Mouse (Mus musculus) E14TG2a.4 (cell line): ENCODE measurements around the gene Ears2.

Experiments
- H3K27me3 ChIP-seq: 2 replicates; pipeline ENCODE4 v1.6.1; 2014; ENCODE audit warnings: low read length, control low read depth; ENCODE audit not compliant: insufficient read depth
- H3K36me3 ChIP-seq: 2 replicates; pipeline ENCODE4 v1.6.1; 2014; ENCODE audit warnings: low read length, control low read depth; ENCODE audit not compliant: insufficient read depth
- H3K4me1 ChIP-seq: replicated peaks from 2 replicates; pipeline ENCODE4 v1.6.1; 2014; ENCODE audit warnings: low read depth, low read length, control low read depth
- H3K4me3 ChIP-seq: replicated peaks from 2 replicates; pipeline ENCODE4 v1.5.1; 2014; ENCODE audit warnings: mild to moderate bottlenecking, low read length
- H3K9me3 ChIP-seq: 2 replicates; pipeline ENCODE4 v1.6.1; 2014; ENCODE audit warnings: low read length, control low read depth
- CTCF ChIP-seq: conservative IDR thresholded peaks from 2 replicates; pipeline ENCODE4 v1.5.1; 2014; ENCODE audit warnings: low read length
- NANOG ChIP-seq: IDR thresholded peaks from 2 replicates; pipeline ENCODE4 v1.6.1; 2014; ENCODE audit warnings: borderline replicate concordance, low read length, mixed read lengths
- POU5F1 ChIP-seq: IDR thresholded peaks from 2 replicates; pipeline ENCODE4 v1.6.1; 2014; ENCODE audit warnings: low read length, borderline replicate concordance

Gene Ears2

DNA sequence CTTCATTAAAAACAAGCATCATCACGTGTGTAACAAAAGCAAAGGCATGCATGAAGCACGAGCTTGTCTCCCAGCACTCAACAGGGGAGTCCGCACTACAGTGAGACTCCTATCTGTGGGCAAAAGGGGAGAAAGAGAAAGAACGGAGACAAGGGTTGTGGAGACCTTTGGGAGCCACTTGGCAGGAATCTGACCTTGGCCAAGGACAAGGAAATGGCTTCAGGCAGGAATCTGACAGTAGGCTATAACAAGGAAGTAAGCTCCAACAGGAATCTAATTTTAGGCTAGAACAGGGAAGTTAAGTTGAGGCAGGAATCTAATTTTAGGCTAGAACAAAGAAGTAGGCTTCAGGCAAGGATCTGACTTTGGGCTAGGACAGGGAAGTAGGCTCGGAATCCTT lies 71.1 kb downstream of the Ears2 start:
- H3K36me3 ChIP-seq: peaks cover 97% of the 10 kb centered on the region
- TF ChIP-seq POU5F1 (no peak), CTCF (no peak), NANOG (no peak)
- peaks cover 20% of the 10 kb centered on the region for H3K4me1 ChIP-seq
- H3K9me3 ChIP-seq: no peaks in the 10 kb centered on the region
- H3K27me3 ChIP-seq: no peaks in the 10 kb centered on the region
- H3K4me3 ChIP-seq: no peak overlapping the region
